15 mouse cellular contexts compared by ENCODE assay signal in the genomic region with DNA sequence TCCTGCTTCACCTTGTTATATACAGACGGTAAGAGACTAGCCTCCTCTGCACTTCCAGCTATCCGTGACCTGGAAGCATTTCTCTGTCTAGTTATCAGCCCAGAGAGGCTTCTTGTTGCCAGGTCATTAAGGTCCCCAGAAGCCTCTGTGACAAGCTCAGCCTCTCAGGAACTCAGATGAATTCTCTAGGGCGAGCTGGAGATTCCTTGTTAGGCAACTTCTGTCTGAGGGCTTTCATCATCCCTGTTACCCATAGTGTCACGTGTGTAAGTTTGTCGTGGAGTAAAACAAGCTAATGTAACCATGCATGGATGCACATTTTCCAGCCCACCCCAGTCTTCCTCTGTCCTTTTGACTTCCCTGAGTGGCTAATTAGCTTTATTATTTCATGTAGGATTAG.
"Had no signal": no experiment of that assay in that cellular context is flagged by ENCODE, and none has a peak within 500 bp of the region (broad histone marks: within the 10 kb centered on the region; RNA-seq: fewer than 3 reads in every experiment).

No protein-coding gene starts in this region.

- H3K36me3 ChIP-seq: midbrain, embryonic 13.5 days; midbrain, embryonic 15.5 days; neural tube, embryonic 12.5 days; stomach, embryonic 15.5 days had no signal

- H3K4me2 ChIP-seq: lung, embryonic 14.5 days; midbrain, embryonic 11.5 days; midbrain, embryonic 13.5 days; midbrain, embryonic 15.5 days; neural tube, embryonic 12.5 days; stomach, embryonic 15.5 days had no signal

- H3K27ac ChIP-seq: midbrain, embryonic 13.5 days; midbrain, embryonic 15.5 days; neural tube, embryonic 12.5 days; stomach, embryonic 15.5 days; stomach, postnatal 0 days had no signal

- H3K4me3 ChIP-seq: megakaryocyte, embryonic 14.5 days; midbrain, embryonic 13.5 days; midbrain, embryonic 15.5 days; neural tube, embryonic 12.5 days; stomach, embryonic 15.5 days had no signal

- H3K9me3 ChIP-seq: midbrain, embryonic 13.5 days; midbrain, embryonic 15.5 days; neural tube, embryonic 12.5 days had no signal

- H3K9ac ChIP-seq: lung, embryonic 14.5 days; midbrain, embryonic 13.5 days; midbrain, embryonic 15.5 days; neural tube, embryonic 12.5 days; stomach, embryonic 15.5 days had no signal

- DNase-seq: lung, adult 18-20 months; lung, embryonic 14.5 days; lung, postnatal 10 days; lung, postnatal 4 days; right cerebral cortex, postnatal 14 days; thymus, adult 2 months; thymus, postnatal 25 days; thymus, postnatal 4 days had no signal

- H3K4me1 ChIP-seq: megakaryocyte, embryonic 14.5 days; midbrain, embryonic 13.5 days; midbrain, embryonic 15.5 days; neural tube, embryonic 12.5 days; stomach, embryonic 15.5 days had no signal

- ATAC-seq: midbrain, embryonic 13.5 days; midbrain, embryonic 15.5 days had no signal

- H3K27me3 ChIP-seq: megakaryocyte, embryonic 14.5 days; midbrain, embryonic 13.5 days; midbrain, embryonic 15.5 days; neural tube, embryonic 12.5 days; stomach, embryonic 15.5 days had no signal
